11 mouse cellular contexts compared by ENCODE assay signal in genomic region chr10:125996989-125997388, GRCm38 (mm10). TPM values are rescaled to one million over a fixed set of nuclear protein-coding genes. Genes with fewer than 3 reads are reported as not detected.
A peak's percentile ranks its signal among the peaks of the same experiment; 100 is the strongest.
DNase-seq lines count a peak whose midpoint lies in the region; ATAC-seq and TF ChIP-seq lines count a peak whose summit lies in the region.
"Had no signal": no experiment of that assay in that cellular context is flagged by ENCODE, and none has a peak within 500 bp of the region (broad histone marks: within the 10 kb centered on the region; RNA-seq: fewer than 3 reads in every experiment).

No protein-coding gene starts in this region.

- H3K27ac ChIP-seq in limb, embryonic 12.5 days: peak overlapping the region; percentile 45; the same call in 1 of the 2 replicates
- no peak overlapping the region for H3K27ac ChIP-seq in liver, postnatal 0 days (ENCODE audit: low read depth)
- no peak overlapping the region for H3K27ac ChIP-seq in heart, embryonic 11.5 days (ENCODE audit: low read depth, low read length)
- no peak overlapping the region for H3K27ac ChIP-seq in gastrocnemius, adult 2 months
- H3K27ac ChIP-seq: lung, embryonic 15.5 days had no signal

- intact Hi-C loops in gastrocnemius, adult 2 months (cut with DNase I): no loop called here

- H3K9me3 ChIP-seq in limb, embryonic 12.5 days: no peaks in the 10 kb centered on the region
- H3K9me3 ChIP-seq in liver, postnatal 0 days (ENCODE audit: low read length): no peaks in the 10 kb centered on the region
- H3K9me3 ChIP-seq in heart, embryonic 11.5 days (replicated peaks; ENCODE audit: control insufficient read depth, low read length): no peaks in the 10 kb centered on the region
- H3K9me3 ChIP-seq: lung, embryonic 15.5 days had no signal

- H3K36me3 ChIP-seq in limb, embryonic 12.5 days: peaks cover 87% of the 10 kb centered on the region
- peaks cover 5% of the 10 kb centered on the region; the same call in 1 of the 2 replicates for H3K36me3 ChIP-seq in liver, postnatal 0 days (replicated peaks; ENCODE audit: insufficient read depth, low read length)
- no peaks in the 10 kb centered on the region for H3K36me3 ChIP-seq in heart, embryonic 11.5 days (ENCODE audit: control insufficient read depth, insufficient read depth, low read length)

- no peak overlapping the region for H3K4me2 ChIP-seq in limb, embryonic 12.5 days
- H3K4me2 ChIP-seq in liver, postnatal 0 days (ENCODE audit: low read depth, low read length): no peak overlapping the region
- H3K4me2 ChIP-seq in heart, embryonic 11.5 days: no peak overlapping the region
- H3K4me2 ChIP-seq: lung, embryonic 15.5 days had no signal

- DNase-seq in cerebellum, adult 11 months: peak; percentile 9
- peak; percentile 41 for DNase-seq in testis, postnatal 14 days (ENCODE audit: low spot score)
- no peak for DNase-seq in testis, postnatal 10 days (ENCODE audit: low spot score)
- DNase-seq in liver, postnatal 0 days: no peak
- no peak for DNase-seq in gastrocnemius, adult 2 months
- DNase-seq: thymus, adult 2 months had no signal

- H3K4me3 ChIP-seq in limb, embryonic 12.5 days (replicated peaks): no peak overlapping the region
- H3K4me3 ChIP-seq in liver, postnatal 0 days (ENCODE audit: low read depth, low read length): no peak overlapping the region
- no peak overlapping the region for H3K4me3 ChIP-seq in heart, embryonic 11.5 days (ENCODE audit: low read depth, low read length)
- H3K4me3 ChIP-seq in gastrocnemius, adult 2 months: no peak overlapping the region
- H3K4me3 ChIP-seq: lung, embryonic 15.5 days had no signal

- no peak for ATAC-seq in cerebellum, adult (ENCODE audit: insufficient number of reproducible peaks, low FRiP score, low TSS enrichment)
- ATAC-seq in limb, embryonic 12.5 days (ENCODE audit: insufficient number of reproducible peaks, insufficient read depth, low FRiP score, low TSS enrichment, low read depth): no peak
- ATAC-seq in liver, postnatal 0 days: no peak
- ATAC-seq in heart, embryonic 11.5 days (replicated peaks; ENCODE audit: insufficient number of reproducible peaks, low FRiP score, low TSS enrichment): no peak
- ATAC-seq: Patski had no signal

- TF ChIP-seq CTCF in liver, postnatal 0 days (IDR thresholded peaks at IDR 0.05; ENCODE audit: low read depth): no peak
- no peak for TF ChIP-seq CTCF in gastrocnemius, adult 2 months (IDR thresholded peaks at IDR 0.05)

- H3K4me1 ChIP-seq in limb, embryonic 12.5 days (replicated peaks): peaks cover 35% of the 10 kb centered on the region
- no peaks in the 10 kb centered on the region for H3K4me1 ChIP-seq in liver, postnatal 0 days (ENCODE audit: insufficient read depth)
- H3K4me1 ChIP-seq in heart, embryonic 11.5 days (ENCODE audit: control insufficient read depth, insufficient read depth, low read length): no peaks in the 10 kb centered on the region

- WGBS in limb, embryonic 12.5 days: 72% methylated on average over 9 of the region's 9 CpGs
- WGBS in liver, postnatal 0 days (ENCODE audit: insufficient replicate concordance): 82% methylated on average over 9 of the region's 9 CpGs
- WGBS in heart, embryonic 11.5 days (ENCODE audit: insufficient replicate concordance): 76% methylated on average over 9 of the region's 9 CpGs

- no peak overlapping the region for H3K9ac ChIP-seq in limb, embryonic 12.5 days (replicated peaks)
- H3K9ac ChIP-seq in liver, postnatal 0 days (replicated peaks): no peak overlapping the region
- no peak overlapping the region for H3K9ac ChIP-seq in heart, embryonic 11.5 days (ENCODE audit: low read depth, low read length)
- H3K9ac ChIP-seq: lung, embryonic 15.5 days had no signal

- TF ChIP-seq EP300 in liver, postnatal 0 days (IDR thresholded peaks at IDR 0.05; ENCODE audit: low read depth): no peak

- H3K27me3 ChIP-seq in limb, embryonic 12.5 days: no peaks in the 10 kb centered on the region
- no peaks in the 10 kb centered on the region for H3K27me3 ChIP-seq in liver, postnatal 0 days (ENCODE audit: insufficient read depth, low read length)
- no peaks in the 10 kb centered on the region for H3K27me3 ChIP-seq in heart, embryonic 11.5 days (ENCODE audit: control insufficient read depth, insufficient read depth, low read length)
- H3K27me3 ChIP-seq: lung, embryonic 15.5 days; Patski had no signal

RNA-seq across cellular contexts. Expression of gene Lrig3, which starts 31.0 kb away (rescaled TPM):
- 84.4 and 85.6 TPM in 2 replicates for polyA plus RNA-seq in limb, embryonic 12.5 days (2016; fragmentation: Nextera tagmentation; extraction: Ambion mirVana)
- 0.94 and 1.4 TPM in 2 replicates for polyA plus RNA-seq in liver, postnatal 0 days (2015; fragmentation: Nextera tagmentation; extraction: Ambion mirVana)
- polyA plus RNA-seq in heart, embryonic 11.5 days (2014; fragmentation: Nextera tagmentation; extraction: Ambion mirVana): 2.4 and 2.6 TPM in 2 replicates
- 1 to 10 TPM; 4.0 to 4.5 TPM for total RNA-seq in gastrocnemius, adult 2 months (2021)

Comparison
In these comparisons a context has a peak if more than half of its experiments do, and no peak if none do; other contexts are left out.
1. DNase-seq: peak in cerebellum, adult 11 months (single experiment) and testis, postnatal 14 days (single experiment); none in testis, postnatal 10 days (single experiment), liver, postnatal 0 days (single experiment) and gastrocnemius, adult 2 months (single experiment).
2. RNA of gene Lrig3, which starts 31.0 kb away (polyA plus RNA-seq): 84.4 to 85.6 TPM in limb, embryonic 12.5 days; 2.4 to 2.6 TPM in heart, embryonic 11.5 days and 0.94 to 1.4 TPM in liver, postnatal 0 days; every median in the first group is over 10 times any median in the second.